Comparison of ENCODE assay signal across 25 mouse cellular contexts in the genomic region with DNA sequence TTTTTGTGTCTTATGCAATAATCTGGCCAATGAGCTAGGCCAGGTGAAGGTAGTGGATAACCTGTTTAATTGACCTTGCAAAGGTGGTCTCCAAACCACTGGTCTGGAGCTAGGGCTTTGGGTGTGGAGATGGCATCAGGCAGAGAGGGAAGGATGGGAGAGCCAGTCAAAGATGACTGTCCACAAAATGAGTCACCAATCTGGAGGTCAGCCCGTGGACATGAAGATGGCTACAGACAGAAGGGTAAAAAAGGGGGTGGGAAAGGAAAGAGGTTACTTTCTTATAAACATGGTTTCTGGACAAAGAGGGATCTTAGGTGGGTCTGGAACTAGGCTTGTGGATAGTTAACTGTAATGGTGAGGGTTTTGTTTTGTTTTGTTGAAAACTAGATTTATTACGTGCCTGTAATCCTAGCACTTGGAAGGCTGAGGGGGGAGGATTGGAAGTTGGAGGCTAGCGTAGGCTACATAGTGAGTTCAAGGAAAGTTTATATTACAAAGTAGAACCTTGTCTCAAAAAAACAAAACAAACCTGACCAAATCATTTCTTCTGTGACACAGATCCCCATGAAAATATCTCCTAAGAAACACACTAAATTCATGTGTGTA. TPM values are rescaled to one million over a fixed set of nuclear protein-coding genes. Genes with fewer than 3 reads are reported as not detected.
"Had no signal": no experiment of that assay in that cellular context is flagged by ENCODE, and none has a peak within 500 bp of the region (broad histone marks: within the 10 kb centered on the region; RNA-seq: fewer than 3 reads in every experiment).

No protein-coding gene starts in this region.

- H3K27ac ChIP-seq: layer of hippocampus, adult 2 months; liver, embryonic 15.5 days; lung, embryonic 15.5 days; macrophage; midbrain, embryonic 15.5 days; neural tube, embryonic 12.5 days had no signal

- ATAC-seq: midbrain, embryonic 15.5 days had no signal

- H3K9me3 ChIP-seq: liver, embryonic 15.5 days; lung, embryonic 15.5 days; megakaryocyte, embryonic 14.5 days; midbrain, embryonic 15.5 days; neural tube, embryonic 12.5 days had no signal

- H3K4me2 ChIP-seq: liver, embryonic 11.5 days; liver, embryonic 15.5 days; lung, embryonic 15.5 days; midbrain, embryonic 11.5 days; midbrain, embryonic 15.5 days; neural tube, embryonic 12.5 days had no signal

- H3K27me3 ChIP-seq: liver, embryonic 15.5 days; lung, embryonic 15.5 days; megakaryocyte, embryonic 14.5 days; midbrain, embryonic 15.5 days; neural tube, embryonic 12.5 days had no signal

- H3K4me1 ChIP-seq: liver, embryonic 15.5 days; lung, embryonic 15.5 days; midbrain, embryonic 15.5 days; neural tube, embryonic 12.5 days had no signal

- DNase-seq: kidney, adult 2 months; kidney, postnatal 4 days; left cerebral cortex, postnatal 4 days; lung, postnatal 14 days; right cerebral cortex, postnatal 4 days; spleen, adult 18-20 months; thymus, adult 2 months; thymus, postnatal 25 days had no signal

- H3K9ac ChIP-seq: liver, embryonic 15.5 days; lung, embryonic 15.5 days; midbrain, embryonic 15.5 days; neural tube, embryonic 12.5 days had no signal

- H3K4me3 ChIP-seq: layer of hippocampus, adult 2 months; liver, embryonic 15.5 days; lung, embryonic 15.5 days; megakaryocyte, embryonic 14.5 days; midbrain, embryonic 15.5 days; neural tube, embryonic 12.5 days had no signal

RNA-seq across cellular contexts. Expression of a gene that starts 20.4 kb away (rescaled TPM):
- total RNA-seq: layer of hippocampus, adult 2 months; layer of hippocampus, postnatal 10 days; left cerebral cortex, adult 18-20 months; left cerebral cortex, postnatal 10 days; left cerebral cortex, postnatal 4 days; monocyte, adult 5-6 weeks had no signal
- polyA plus RNA-seq: kidney, adult 2 months; limb, embryonic 14.5 days; liver, embryonic 11.5 days; liver, embryonic 15.5 days; lung, embryonic 15.5 days; macrophage; midbrain, embryonic 11.5 days; midbrain, embryonic 15.5 days; neural tube, embryonic 12.5 days; stomach, embryonic 14.5 days; thymus, adult 2 months; urinary bladder, adult 2 months had no signal

RNA-seq across cellular contexts. Expression of a gene that starts 52.6 kb away (rescaled TPM):
- total RNA-seq: monocyte, adult 5-6 weeks; neutrophil, adult 5-6 weeks had no signal
- polyA plus RNA-seq: macrophage had no signal
